Mouse (Mus musculus) neural tube, embryonic 11.5 days (tissue): ENCODE data around the gene Ppp1cc. TPM values are rescaled to one million over a fixed set of nuclear protein-coding genes. Genes with fewer than 3 reads are reported as not detected.
"Not testable (repeated sequence)": the region's sequence is repeated elsewhere in the genome, so short reads cannot be mapped to it uniquely, and the experiment has no call there.

ENCODE experiments used
- ATAC-seq: fragments of 200-750 bp; cut with Nextera tagmentation; 2 replicates; pipeline ENCODE4 v1.8.0; 2017; ENCODE audit warnings: moderate number of reproducible peaks, mild to moderate bottlenecking, moderate TSS enrichment, moderate library complexity; ENCODE audit not compliant: insufficient read depth, low FRiP score, low TSS enrichment
- DNase-seq: peaks from one replicate; pipeline ENCODE4 v3.0.0-alpha.2; 2015; ENCODE audit warnings: low spot score
- H3K27ac ChIP-seq: fragments of 300-500 bp; sonication (generic); 2 replicates; pipeline ENCODE4 v1.5.1; 2014; ENCODE audit warnings: low read depth, mild to moderate bottlenecking, low read length
- H3K27me3 ChIP-seq: fragments of 300-500 bp; sonication (generic); 2 replicates; pipeline ENCODE4 v1.6.1; 2014; ENCODE audit warnings: mild to moderate bottlenecking, low read length, mixed read lengths; ENCODE audit not compliant: control insufficient read depth, insufficient read depth
- H3K36me3 ChIP-seq: fragments of 300-500 bp; sonication (generic); 2 replicates; pipeline ENCODE4 v1.6.1; 2014; ENCODE audit warnings: mild to moderate bottlenecking, low read length, moderate library complexity, mixed read lengths; ENCODE audit not compliant: control insufficient read depth, insufficient read depth
- H3K4me1 ChIP-seq: fragments of 300-500 bp; sonication (generic); 2 replicates; pipeline ENCODE4 v1.6.1; 2014; ENCODE audit warnings: low read length, mixed read lengths; ENCODE audit not compliant: control insufficient read depth, insufficient read depth
- H3K4me2 ChIP-seq: fragments of 300-500 bp; sonication (generic); 2 replicates; pipeline ENCODE4 v1.6.1; 2014; ENCODE audit warnings: low read depth, mild to moderate bottlenecking, moderate library complexity
- H3K4me3 ChIP-seq: fragments of 300-500 bp; sonication (generic); 2 replicates; pipeline ENCODE4 v1.5.1; 2014; ENCODE audit warnings: low read depth, low read length
- H3K9ac ChIP-seq: fragments of 300-500 bp; sonication (generic); 2 replicates; pipeline ENCODE4 v1.6.1; 2014; ENCODE audit warnings: mild to moderate bottlenecking, low read length
- H3K9me3 ChIP-seq: fragments of 300-500 bp; sonication (generic); 2 replicates; pipeline ENCODE4 v1.6.1; 2016; ENCODE audit warnings: low read length; ENCODE audit not compliant: control insufficient read depth
- WGBS: fragments of 180-500 bp; shearing (Covaris S2); extraction: QIAGEN DNeasy Blood & Tissue Kit; methylation state at CpG from one replicate; pipeline ENCODE4 v1.1.7; 2014; 5-methylcytosine and 5-hydroxymethylcytosine counted together
- polyA plus RNA-seq: library from polyadenylated mRNA; unstranded; fragments of >200 nt; fragmentation: Nextera tagmentation; extraction: Ambion mirVana; gene quantifications from 2 replicates; pipeline ENCODE4 v1.2.1, GENCODE M21; 2014

The Ppp1cc gene
- polyA plus RNA-seq, 1 experiment from 2014 or later = 325 TPM

DNA sequence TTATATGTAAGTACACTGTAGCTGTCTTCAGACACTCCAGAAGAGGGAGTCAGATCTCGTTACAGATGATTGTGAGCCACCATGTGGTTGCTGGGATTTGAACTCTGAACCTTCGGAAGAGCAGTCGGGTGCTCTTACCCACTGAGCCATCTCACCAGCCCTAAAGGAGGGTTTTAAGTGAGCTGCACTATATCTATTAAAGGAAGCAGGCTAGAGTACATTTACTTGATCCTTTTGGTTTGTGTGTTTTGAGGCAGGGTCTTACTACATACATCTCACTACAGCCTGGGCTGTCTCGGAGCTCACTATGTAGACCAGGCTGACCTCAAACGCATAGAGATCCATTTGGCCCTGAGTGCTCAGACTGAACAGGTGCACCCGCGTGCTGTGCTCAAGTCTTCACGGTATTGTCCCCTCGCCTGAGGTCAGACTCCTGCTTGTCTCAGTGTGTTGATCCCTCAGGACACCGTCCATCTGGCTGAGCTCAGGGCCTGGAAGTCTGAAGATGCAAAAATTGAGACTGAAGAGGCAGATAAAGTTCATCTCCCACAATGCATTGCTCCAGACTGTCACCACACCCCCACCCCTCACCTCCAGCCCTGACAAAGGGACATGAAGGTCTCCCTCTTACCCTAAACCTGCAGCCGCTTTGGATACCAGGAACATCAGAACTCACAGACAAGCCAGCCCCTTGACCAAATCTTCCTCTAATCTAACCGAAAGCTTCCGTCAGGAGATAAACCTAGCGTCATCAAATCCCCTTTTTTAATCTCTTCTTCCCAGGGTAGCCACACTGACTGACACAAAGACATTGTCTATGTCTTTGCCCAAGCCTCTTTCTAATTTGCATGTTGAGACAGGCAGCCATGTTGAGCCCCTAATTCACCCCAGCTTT is 23.4 kb upstream of the Ppp1cc start:
- H3K4me2 ChIP-seq = no peak overlapping the region
- no peak for DNase-seq
- no peak overlapping the region for H3K4me3 ChIP-seq
- ATAC-seq = no peak
- H3K9ac ChIP-seq = no peak overlapping the region
- H3K4me1 ChIP-seq = no peaks in the 10 kb centered on the region
- H3K36me3 ChIP-seq = no peaks in the 10 kb centered on the region
- 91% methylated on average over 14 of the region's 14 CpGs for WGBS
- no peak overlapping the region for H3K27ac ChIP-seq
- no peaks in the 10 kb centered on the region for H3K27me3 ChIP-seq
- H3K9me3 ChIP-seq = no peaks in the 10 kb centered on the region

DNA sequence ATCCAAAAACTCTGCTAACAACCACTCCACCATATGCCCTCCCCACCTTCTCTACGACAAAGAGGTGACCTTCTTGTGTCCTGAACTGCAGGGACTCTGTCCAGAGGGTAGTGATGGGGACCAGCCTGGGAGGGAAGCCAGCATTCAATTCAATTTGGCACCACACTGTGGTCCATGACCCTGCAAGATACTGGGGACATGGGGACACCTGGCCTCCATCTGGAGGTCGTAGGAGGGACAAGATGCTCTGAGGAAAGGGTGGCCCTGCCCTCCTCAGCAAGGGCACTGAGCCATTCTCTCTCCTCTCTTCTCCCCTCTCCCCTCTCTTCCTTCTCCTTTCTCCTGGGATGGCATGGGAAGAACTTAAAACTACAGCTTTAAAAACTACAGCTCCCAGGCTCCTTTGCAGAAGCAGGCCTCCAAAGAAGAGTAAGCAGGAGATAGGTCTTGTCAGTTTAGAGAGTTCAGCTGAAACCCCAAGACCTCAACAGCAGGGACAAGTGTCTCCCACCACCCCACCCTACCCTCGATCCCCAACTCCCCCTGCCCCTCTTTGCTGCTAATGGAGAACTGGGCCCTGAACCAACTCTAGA is 22.7 kb upstream of the Ppp1cc start:
- Histone ChIP-seq H3K4me1 (no peaks in the 10 kb centered on the region), H3K27ac (no peak overlapping the region), H3K9me3 (no peaks in the 10 kb centered on the region), H3K27me3 (no peaks in the 10 kb centered on the region), H3K9ac (no peak overlapping the region; the same call in none of the 2 replicates), H3K4me3 (no peak overlapping the region), H3K36me3 (no peaks in the 10 kb centered on the region), H3K4me2 (no peak overlapping the region)
- no peak for ATAC-seq
- DNase-seq = no peak
- 60% methylated on average over 3 of the region's 3 CpGs for WGBS

DNA sequence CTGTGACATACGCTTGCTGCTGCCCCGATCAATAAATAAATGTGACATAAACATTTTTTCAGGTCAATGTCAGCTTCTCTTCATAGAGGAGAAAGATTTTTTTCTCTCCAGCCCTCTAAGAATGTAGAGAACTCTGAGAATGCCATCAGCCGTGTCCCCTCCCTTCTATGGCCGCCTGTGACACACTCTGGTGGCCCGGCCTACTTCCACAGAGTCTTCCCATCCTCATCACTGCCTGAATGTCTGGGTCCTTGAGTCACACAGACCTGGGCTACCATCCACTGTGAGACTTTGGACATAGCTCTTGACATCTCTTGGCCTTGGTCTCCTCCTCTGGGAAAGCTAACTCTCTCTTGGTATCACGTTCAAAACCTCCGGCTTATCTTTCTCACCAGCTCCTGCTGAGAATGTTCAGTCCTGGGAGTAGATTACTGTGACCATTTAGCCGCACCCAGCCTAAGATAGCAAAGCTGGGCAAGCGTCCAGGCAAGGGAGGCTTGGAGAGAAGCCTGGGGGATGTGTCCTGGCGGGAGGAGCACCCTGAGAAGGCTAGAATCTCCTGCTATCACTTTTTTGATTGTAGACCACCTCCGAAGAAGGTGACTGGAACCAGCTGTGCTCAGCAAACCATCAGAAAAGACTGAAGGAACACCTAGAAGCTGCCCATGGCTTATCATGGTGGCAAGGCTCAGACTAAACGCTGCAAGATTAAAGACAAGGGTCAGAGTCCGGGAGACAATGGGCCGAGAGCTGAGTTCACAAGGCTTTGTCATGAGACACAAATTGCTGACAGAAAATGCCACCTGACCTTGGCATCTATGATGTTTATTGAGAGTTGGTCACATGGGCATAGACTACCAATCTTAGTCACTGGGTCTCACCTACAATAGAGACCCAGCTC is 21.3 kb upstream of the Ppp1cc start:
- DNase-seq = no peak
- WGBS = 83% methylated on average over 14 of the region's 14 CpGs

DNA sequence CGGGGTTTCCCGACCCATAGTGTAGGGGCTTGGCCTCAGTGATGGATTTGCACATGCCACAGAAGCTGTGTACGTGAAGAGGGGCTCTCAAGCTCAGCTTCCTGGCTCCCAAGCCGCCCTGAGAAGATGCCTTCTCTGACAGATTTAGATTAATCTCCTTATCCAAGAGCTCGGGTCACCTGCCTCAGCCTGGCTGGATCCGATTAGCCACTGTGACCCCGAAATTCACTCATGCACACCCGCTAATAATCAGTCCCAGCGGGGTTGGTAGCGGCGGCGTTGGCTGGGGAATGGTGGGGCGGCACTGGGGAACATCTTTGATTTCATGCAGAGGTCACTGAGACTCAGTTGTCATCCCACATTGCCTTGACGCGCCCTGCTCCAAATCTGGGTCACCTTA is 19.2 kb upstream of the Ppp1cc start:
- Histone ChIP-seq H3K9me3 (no peaks in the 10 kb centered on the region), H3K9ac (no peak overlapping the region), H3K4me1 (no peaks in the 10 kb centered on the region), H3K36me3 (no peaks in the 10 kb centered on the region), H3K27me3 (no peaks in the 10 kb centered on the region), H3K27ac (no peak overlapping the region), H3K4me2 (no peak overlapping the region), H3K4me3 (no peak overlapping the region)
- ATAC-seq (no peak), DNase-seq (no peak)
- 77% methylated on average over 15 of the region's 15 CpGs for WGBS

More for the DNA sequence above, 21.3 kb upstream of the Ppp1cc start:
- Histone ChIP-seq H3K4me1 (no peaks in the 10 kb centered on the region), H3K4me2 (no peak overlapping the region), H3K27ac (no peak overlapping the region), H3K27me3 (no peaks in the 10 kb centered on the region), H3K4me3 (no peak overlapping the region), H3K9ac (no peak overlapping the region), H3K36me3 (no peaks in the 10 kb centered on the region), H3K9me3 (no peaks in the 10 kb centered on the region)
- ATAC-seq = no peak

DNA sequence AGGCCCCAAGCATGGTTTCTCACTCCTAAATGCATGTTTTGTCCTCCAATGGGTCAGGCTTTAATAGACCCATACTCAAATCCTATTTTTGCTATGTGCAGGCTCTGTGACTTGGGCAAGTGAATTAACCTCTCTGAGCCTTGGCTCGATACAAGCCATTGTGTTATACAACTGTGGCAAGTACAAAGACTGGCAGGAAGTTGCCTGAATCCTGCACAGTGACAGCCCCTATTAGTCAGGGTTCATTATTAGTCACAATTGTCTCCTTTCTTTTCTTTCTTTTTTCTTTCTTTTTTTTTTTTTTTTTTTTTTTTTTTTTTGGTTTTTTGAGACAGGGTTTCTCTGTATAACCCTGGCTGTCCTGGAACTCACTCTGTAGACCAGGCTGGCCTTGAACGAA is 18.3 kb upstream of the Ppp1cc start:
- not testable (repeated sequence) for H3K4me1 ChIP-seq, H3K4me2 ChIP-seq, H3K4me3 ChIP-seq, H3K27ac ChIP-seq, DNase-seq, H3K36me3 ChIP-seq, ATAC-seq, H3K9ac ChIP-seq, H3K9me3 ChIP-seq, H3K27me3 ChIP-seq
- 43% methylated on average over 2 of the region's 2 CpGs for WGBS

DNA sequence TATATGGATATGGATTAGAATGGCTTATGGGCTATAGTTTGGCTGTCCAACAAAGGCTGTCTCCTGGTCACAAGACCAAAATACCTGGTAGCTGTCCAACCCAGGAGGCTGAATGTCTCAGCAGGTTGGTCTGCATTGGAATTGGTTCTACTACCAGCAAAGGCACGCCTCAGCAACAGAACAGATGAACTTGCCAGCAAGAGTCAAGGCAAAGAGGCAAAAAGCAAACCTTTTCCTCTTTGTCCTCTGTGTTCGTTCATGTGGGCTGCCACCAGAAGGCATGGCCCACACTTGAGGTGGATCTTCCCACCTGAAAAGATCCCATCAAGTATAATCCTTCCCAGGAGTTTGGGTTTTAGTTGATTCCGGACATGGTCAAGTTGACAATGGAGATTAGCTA is 17.4 kb upstream of the Ppp1cc start, which contains the start of gene Ccdc63:
Gene Ccdc63, minus strand, starts transcription at position 101 of the 400 bp plus-strand sequence.
- Histone ChIP-seq H3K27me3 (no peaks in the 10 kb centered on the region), H3K27ac (no peak within 1 kb of the TSS), H3K36me3 (no peaks in the 10 kb centered on the region), H3K4me2 (no peak within 1 kb of the TSS), H3K4me3 (no peak within 1 kb of the TSS), H3K4me1 (no peaks in the 10 kb centered on the region), H3K9me3 (no peaks in the 10 kb centered on the region), H3K9ac (no peak within 1 kb of the TSS)
- ATAC-seq (no peak), DNase-seq (no peak)
- WGBS = 95% methylated on average over 3 of the region's 3 CpGs

DNA sequence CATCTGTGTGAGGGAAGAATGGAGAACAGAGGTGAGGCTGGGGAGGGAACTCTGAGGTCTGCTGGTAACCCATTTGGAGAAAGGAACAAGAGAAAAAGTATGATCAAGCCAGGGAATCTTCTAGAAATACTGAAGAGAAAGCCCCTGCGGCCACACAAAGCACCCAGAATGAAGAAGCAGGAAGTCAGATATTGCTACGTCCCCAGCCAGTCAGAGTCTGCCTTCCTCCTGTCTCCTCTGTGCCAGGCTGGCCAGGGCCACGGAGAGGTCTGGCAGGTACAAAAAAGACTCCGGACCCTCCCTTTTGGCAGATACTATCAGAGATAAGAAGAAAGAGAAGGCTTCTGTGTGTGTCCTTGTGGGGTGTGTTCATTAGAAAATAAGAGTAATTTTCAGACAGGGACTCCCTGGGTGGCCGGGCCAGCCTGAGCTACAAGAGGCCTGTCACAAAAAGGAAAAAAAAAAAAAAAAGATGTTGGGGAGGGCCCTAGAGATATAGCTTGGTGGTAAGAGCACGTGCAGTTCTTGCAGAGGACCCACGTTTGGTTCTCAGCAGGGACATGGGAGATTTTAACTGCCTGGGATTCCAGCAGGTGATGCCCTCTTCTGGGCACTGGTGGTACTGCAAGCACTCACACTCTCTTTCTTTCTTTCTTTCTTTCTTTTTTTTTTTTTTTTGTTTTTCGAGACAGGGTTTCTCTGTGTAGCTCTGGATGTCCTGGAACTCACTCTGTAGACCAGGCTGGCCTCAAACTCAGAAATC is 15.7 kb upstream of the Ppp1cc start:
- H3K27me3 ChIP-seq = no peaks in the 10 kb centered on the region
- no peak overlapping the region for H3K9ac ChIP-seq
- no peak for ATAC-seq
- 59% methylated on average over 8 of the region's 8 CpGs for WGBS
- no peaks in the 10 kb centered on the region for H3K4me1 ChIP-seq
- H3K27ac ChIP-seq = no peak overlapping the region
- DNase-seq = peak; percentile 60
- no peak overlapping the region for H3K4me3 ChIP-seq
- no peak overlapping the region for H3K4me2 ChIP-seq
- no peaks in the 10 kb centered on the region for H3K36me3 ChIP-seq
- no peaks in the 10 kb centered on the region for H3K9me3 ChIP-seq

DNA sequence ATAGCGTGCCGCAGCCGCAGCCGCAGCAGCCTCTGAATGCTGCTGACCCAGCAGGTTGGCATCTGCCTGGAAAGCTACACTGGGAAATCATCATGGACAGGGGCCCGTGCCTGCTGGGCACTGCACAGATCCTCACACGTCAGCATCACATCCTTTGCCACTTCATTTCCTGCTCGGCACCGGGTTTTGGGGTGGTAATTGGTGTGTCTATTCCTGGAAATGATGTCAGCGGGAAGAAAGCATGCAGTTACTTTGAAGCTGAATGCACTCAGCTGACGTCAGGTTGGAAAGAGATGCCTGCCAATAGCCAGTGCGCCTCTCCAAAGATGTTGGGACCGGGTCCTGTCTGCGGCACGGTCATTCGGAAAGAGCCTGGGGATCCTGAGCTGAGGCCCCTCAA is 14.5 kb upstream of the Ppp1cc start:
- no peak for DNase-seq
- H3K4me3 ChIP-seq = no peak overlapping the region
- H3K9me3 ChIP-seq = no peaks in the 10 kb centered on the region
- no peak overlapping the region for H3K4me2 ChIP-seq
- WGBS = 93% methylated on average over 15 of the region's 15 CpGs
- H3K27ac ChIP-seq = no peak overlapping the region
- no peak for ATAC-seq
- H3K4me1 ChIP-seq = no peaks in the 10 kb centered on the region
- H3K27me3 ChIP-seq = no peaks in the 10 kb centered on the region
- H3K9ac ChIP-seq = no peak overlapping the region
- H3K36me3 ChIP-seq = no peaks in the 10 kb centered on the region
